Comparison of ENCODE assay signal across 21 mouse cellular contexts in the genomic region with DNA sequence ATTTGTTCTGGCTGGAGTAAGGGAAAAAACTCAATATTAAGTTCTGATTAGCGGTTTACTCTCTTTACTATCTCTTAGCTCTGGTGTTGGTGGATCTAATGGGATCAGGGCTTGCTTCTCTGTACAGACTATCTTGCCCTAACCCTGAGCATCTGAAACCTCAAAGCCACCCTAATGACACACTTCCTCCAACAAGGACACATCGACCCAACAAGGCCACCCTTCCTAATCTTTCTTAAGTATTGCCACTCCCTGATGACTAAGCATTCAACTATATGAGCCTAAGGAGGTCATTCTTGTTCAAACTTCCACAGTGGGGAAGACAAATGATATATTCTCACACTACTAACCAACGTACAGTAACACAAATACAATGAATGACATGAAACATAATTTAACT.
DNase-seq lines count a peak whose midpoint lies in the region; ATAC-seq and TF ChIP-seq lines count a peak whose summit lies in the region.
"Had no signal": no experiment of that assay in that cellular context is flagged by ENCODE, and none has a peak within 500 bp of the region (broad histone marks: within the 10 kb centered on the region; RNA-seq: fewer than 3 reads in every experiment).

No protein-coding gene starts in this region.

- 0 out of 2 replicates have a peak, but pooled peaks have one; percentile 39 for ATAC-seq in megakaryocyte progenitor cell, adult 5-6 weeks (replicated peaks; ENCODE audit: poor library complexity)
- ATAC-seq: forebrain, postnatal 0 days; intestine, embryonic 16.5 days had no signal

- TF ChIP-seq CTCF in thymus, adult 2 months (IDR thresholded peaks at IDR 0.05; ENCODE audit: borderline replicate concordance, control insufficient read depth, extremely low read depth, insufficient read depth, low read length, poor library complexity) = no peak

- peak; percentile 19 to 67 for DNase-seq in adrenal gland, adult (ENCODE audit: inconsistent age in 2 of 2, low spot score in 1 of 2)
- no peak for DNase-seq in adrenal gland, postnatal 10 days
- peak; percentile 24 for DNase-seq in 3T3-L1 (ENCODE audit: low read depth, low spot score)
- DNase-seq in c-Kit-positive CD71-negative TER-119-negative erythroid progenitor cells, embryonic 14.5 days (ENCODE audit: low read depth) = peak; percentile 3
- DNase-seq in thymus, adult 2 months = no peak
- DNase-seq in neural tube, embryonic 10.5 days (ENCODE audit: extremely low spot score, low spot score) = no peak
- DNase-seq: cerebellum, adult 11 months; cerebellum, adult 8-10 months; cerebellum, postnatal 14 days; forebrain, postnatal 0 days; gastrocnemius, adult 2 months; gastrocnemius, postnatal 36 days; heart, adult 11 months; heart, postnatal 36 days had no signal

- TF ChIP-seq POLR2A in thymus, adult 2 months (IDR thresholded peaks at IDR 0.05; ENCODE audit: control insufficient read depth, extremely low read depth, insufficient read depth, low read length, poor library complexity) = no peak

- no peaks in the 10 kb centered on the region for H3K36me3 ChIP-seq in thymus, adult 2 months (ENCODE audit: control insufficient read depth, insufficient read depth, low read length)
- H3K36me3 ChIP-seq: embryonic facial prominence, embryonic 13.5 days; forebrain, embryonic 12.5 days; hindbrain, embryonic 15.5 days had no signal

- H3K27me3 ChIP-seq in thymus, adult 2 months (ENCODE audit: control insufficient read depth, insufficient read depth, low read length) = no peaks in the 10 kb centered on the region
- H3K27me3 ChIP-seq: CH12.LX; embryonic facial prominence, embryonic 13.5 days; forebrain, embryonic 12.5 days; heart, embryonic 13.5 days; hindbrain, embryonic 15.5 days had no signal

- no peak overlapping the region for H3K27ac ChIP-seq in thymus, adult 2 months (ENCODE audit: control insufficient read depth, insufficient read depth, low read length)
- H3K27ac ChIP-seq: embryonic facial prominence, embryonic 13.5 days; forebrain, embryonic 12.5 days; gastrocnemius, adult 2 months; heart, embryonic 13.5 days; hindbrain, embryonic 15.5 days had no signal

- no peak overlapping the region for H3K4me3 ChIP-seq in thymus, adult 2 months (ENCODE audit: control insufficient read depth, insufficient read depth, low read length)
- H3K4me3 ChIP-seq: embryonic facial prominence, embryonic 13.5 days; forebrain, embryonic 12.5 days; gastrocnemius, adult 2 months; heart, embryonic 13.5 days; hindbrain, embryonic 15.5 days had no signal

- 64% methylated on average over 3 of the region's 3 CpGs for WGBS in thymus, adult 2 months

- H3K4me1 ChIP-seq in thymus, adult 2 months (replicated peaks; ENCODE audit: control insufficient read depth, insufficient read depth, low read length) = no peaks in the 10 kb centered on the region
- H3K4me1 ChIP-seq: embryonic facial prominence, embryonic 13.5 days; forebrain, embryonic 12.5 days; hindbrain, embryonic 15.5 days had no signal

Comparison
In these comparisons a context has a peak if more than half of its experiments do, and no peak if none do; other contexts are left out.
1. DNase-seq: peak in adrenal gland, adult (2 of 2), 3T3-L1 (single experiment) and c-Kit-positive CD71-negative TER-119-negative erythroid progenitor cells, embryonic 14.5 days (single experiment); none in adrenal gland, postnatal 10 days (single experiment), thymus, adult 2 months (single experiment) and neural tube, embryonic 10.5 days (single experiment).